Mouse (Mus musculus): ENCODE measurements around the gene Glb1l. TPM values are rescaled to one million over a fixed set of nuclear protein-coding genes. Genes with fewer than 3 reads are reported as not detected.

Glb1l gene
- polyA plus RNA-seq (2012; ENCODE audit: insufficient read depth, insufficient read length, missing spikeins) = 27.1 and 28.0 TPM in 2 replicates

DNA sequence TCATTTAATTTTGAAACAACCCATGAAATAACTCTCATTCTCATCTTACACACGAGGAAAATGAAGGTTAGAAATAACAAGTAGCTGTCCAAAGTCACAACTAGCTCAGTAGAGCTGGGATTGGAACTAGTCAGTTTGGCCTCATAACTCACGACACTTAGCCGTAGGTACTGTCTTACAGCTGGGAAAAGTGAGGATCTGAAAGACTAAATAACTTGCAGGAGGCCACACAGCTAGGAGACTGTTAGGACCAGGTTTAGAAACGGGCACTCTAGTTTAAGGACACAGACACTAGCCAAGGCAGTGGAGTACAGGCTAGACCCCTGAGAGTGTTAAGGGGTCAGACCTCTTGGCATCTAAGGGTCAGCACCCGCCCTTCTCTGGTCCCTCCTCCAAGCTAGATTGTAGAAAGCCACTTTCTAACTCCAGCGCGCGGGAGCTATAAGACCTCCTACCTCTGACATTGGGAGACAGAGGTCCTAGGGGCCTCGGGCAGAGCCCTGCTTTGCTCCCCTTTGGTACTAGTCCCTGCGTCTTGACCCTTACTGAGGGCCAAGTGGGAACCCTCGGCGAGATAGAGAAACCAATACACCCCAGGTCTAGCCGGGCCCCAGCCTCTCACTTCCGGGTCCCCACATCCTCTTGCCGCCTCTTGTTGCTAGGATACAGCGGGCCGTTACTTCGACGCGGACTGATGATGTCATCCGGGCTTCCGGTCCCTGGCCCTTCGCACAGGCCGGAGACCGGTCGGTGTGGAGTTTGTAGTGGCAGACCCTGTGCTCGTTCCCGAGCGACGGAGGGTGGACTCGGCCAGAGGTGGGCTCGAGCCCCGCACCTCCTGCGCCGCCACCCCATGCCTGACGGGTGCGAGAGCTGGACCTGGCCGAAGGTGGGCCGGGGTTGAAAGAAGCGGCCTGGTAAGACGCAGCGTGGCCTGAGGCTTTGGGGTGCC, at the start of gene Glb1l, which contains the start of gene Stk16:
TSS of gene Glb1l (minus strand) at position 678 of the 952 bp plus-strand sequence.
TSS of gene Stk16 (plus strand) at position 703 of the 952 bp plus-strand sequence.
- Histone ChIP-seq H3K27ac (ENCODE audit: insufficient read depth, low read depth, low read length) (no peak within 1 kb of the TSS), H3K4me3 (ENCODE audit: insufficient read depth, low read length) (peak within 1 kb of the TSS; percentile 96), H3K4me1 (ENCODE audit: control insufficient read depth, insufficient read depth, low read length) (peaks cover 40% of the 10 kb centered on the region)
- TF ChIP-seq POLR2A (IDR thresholded peaks at IDR 0.05; ENCODE audit: borderline replicate concordance, low read depth, low read length) (no peak), CTCF (IDR thresholded peaks at IDR 0.05; ENCODE audit: low read depth, low read length) (no peak)

DNA sequence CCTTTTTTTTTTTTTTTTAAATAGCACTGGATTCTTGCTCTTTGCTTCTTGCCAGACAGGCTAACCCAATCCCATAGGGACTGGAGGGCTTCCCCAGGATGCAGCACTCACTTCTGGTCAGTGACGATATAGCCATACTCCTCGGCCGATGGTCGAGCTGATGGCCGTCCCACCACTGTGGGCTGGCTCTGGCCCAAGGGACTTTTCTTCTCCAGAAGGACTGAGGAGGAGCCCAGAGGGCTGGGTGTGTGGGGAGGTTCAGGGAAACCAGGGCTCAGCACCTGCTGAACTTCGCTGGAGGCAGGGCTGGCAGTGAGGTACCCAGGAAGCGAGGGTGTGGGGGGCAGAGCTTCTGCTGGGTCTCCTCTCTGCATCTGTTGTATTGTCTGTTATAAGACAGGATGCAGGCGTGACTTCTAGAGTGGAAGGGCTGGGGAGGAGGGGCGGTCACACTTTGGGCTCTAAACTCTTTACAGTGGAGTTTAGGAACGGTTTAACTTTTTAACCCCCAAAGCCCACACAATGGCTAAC, 45.0 kb upstream of the Glb1l start:
- H3K4me3 ChIP-seq (ENCODE audit: insufficient read depth, low read length) = no peak overlapping the region
- TF ChIP-seq POLR2A (IDR thresholded peaks at IDR 0.05; ENCODE audit: borderline replicate concordance, low read depth, low read length) (no peak), CTCF (IDR thresholded peaks at IDR 0.05; ENCODE audit: low read depth, low read length) (no peak)
- H3K27ac ChIP-seq (ENCODE audit: insufficient read depth, low read depth, low read length) = no peak overlapping the region
- H3K4me1 ChIP-seq (ENCODE audit: control insufficient read depth, insufficient read depth, low read length) = peaks cover 3% of the 10 kb centered on the region

DNA sequence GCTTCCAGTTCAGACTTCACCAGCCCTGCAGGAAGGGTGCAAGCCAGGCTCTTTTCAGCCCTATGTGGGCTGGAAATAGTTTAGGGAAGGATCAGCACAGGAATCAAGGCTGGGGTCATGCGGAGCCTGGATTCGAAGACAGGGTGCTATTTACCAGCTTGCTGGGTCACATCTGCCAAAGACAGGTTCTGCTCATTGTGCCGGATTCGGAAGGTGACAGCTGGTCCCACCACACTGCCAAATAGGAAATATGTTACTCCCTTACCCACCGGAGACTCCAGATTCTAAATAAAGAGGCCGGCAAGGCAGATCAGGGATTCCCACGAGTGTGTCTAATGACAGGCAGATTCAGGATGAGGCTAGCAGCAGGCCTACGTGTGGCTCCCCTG, 44.0 kb upstream of the Glb1l start:
- H3K4me1 ChIP-seq (ENCODE audit: control insufficient read depth, insufficient read depth, low read length) = peaks cover 3% of the 10 kb centered on the region

DNA sequence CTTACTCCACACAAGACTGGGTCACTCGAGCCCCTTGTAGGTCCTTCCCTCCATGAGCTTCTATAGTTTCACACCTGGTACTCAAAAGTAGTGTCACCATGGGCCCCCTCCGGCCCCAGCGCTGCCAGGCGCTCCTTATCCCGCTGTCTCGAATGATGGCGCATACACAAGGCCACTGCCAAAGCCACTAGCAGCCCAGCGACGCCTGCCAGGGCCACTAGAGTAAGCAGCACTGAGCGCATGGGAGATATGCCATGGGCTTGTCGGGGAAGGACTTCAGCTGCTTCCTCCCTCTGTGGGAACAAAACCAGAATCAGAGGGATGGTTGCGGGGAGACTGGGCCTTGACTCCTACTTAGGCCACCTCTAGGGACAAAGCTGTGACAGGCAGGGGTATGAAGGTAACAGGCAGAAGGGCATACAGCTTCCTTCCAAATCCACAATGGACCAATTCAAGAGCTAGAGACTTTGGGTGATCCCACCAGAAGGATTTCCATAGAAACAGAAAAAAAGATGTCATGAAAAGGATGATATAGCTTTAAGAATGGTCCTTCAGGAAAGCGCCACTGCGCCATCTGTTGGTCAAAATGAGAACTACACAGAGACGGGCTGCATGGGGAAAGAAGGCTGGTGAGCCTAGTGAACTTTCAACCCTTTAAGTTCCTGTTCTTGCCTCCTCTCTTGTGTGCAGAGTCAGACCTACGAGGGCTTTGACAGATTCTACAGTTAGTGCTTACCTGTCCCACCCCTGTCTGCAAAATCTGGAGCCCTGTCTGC, 43.4 kb upstream of the Glb1l start:
- H3K27ac ChIP-seq (ENCODE audit: insufficient read depth, low read depth, low read length) = no peak overlapping the region
- H3K4me3 ChIP-seq (ENCODE audit: insufficient read depth, low read length) = no peak overlapping the region
- H3K4me1 ChIP-seq (ENCODE audit: control insufficient read depth, insufficient read depth, low read length) = peaks cover 5% of the 10 kb centered on the region
- TF ChIP-seq POLR2A (IDR thresholded peaks at IDR 0.05; ENCODE audit: borderline replicate concordance, low read depth, low read length) (no peak), CTCF (IDR thresholded peaks at IDR 0.05; ENCODE audit: low read depth, low read length) (peak; percentile 51; the same call in 1 of the 2 replicates)

More for the DNA sequence above, 44.0 kb upstream of the Glb1l start:
- Histone ChIP-seq H3K27ac (ENCODE audit: insufficient read depth, low read depth, low read length) (no peak overlapping the region), H3K4me3 (ENCODE audit: insufficient read depth, low read length) (no peak overlapping the region)
- TF ChIP-seq POLR2A (IDR thresholded peaks at IDR 0.05; ENCODE audit: borderline replicate concordance, low read depth, low read length) (no peak), CTCF (IDR thresholded peaks at IDR 0.05; ENCODE audit: low read depth, low read length) (0 out of 2 replicates have a peak, but pooled peaks have one; percentile 4)

DNA sequence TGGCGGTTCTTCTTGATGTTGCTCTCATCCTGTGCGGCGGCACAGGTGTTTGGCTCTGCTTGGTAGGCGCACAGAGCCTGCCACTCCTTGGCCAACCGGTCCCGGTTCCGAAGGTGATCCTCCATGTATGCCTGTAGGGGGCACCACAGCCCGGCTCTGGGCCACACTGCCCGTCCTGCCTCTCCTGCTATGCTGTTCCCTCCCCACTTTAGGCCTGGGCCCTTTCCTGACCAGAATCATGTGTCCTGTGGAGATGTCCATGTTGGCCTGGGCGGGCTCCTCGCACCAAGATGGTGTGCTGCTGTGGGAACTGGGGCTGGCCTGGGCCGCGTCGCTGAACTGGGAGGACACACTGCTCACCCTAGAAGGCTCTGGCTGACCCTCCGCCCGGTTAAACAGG, 42.4 kb upstream of the Glb1l start:
- Histone ChIP-seq H3K27ac (ENCODE audit: insufficient read depth, low read depth, low read length) (no peak overlapping the region), H3K4me3 (ENCODE audit: insufficient read depth, low read length) (no peak overlapping the region), H3K4me1 (ENCODE audit: control insufficient read depth, insufficient read depth, low read length) (peaks cover 13% of the 10 kb centered on the region)
- TF ChIP-seq CTCF (IDR thresholded peaks at IDR 0.05; ENCODE audit: low read depth, low read length) (no peak), POLR2A (IDR thresholded peaks at IDR 0.05; ENCODE audit: borderline replicate concordance, low read depth, low read length) (no peak)

DNA sequence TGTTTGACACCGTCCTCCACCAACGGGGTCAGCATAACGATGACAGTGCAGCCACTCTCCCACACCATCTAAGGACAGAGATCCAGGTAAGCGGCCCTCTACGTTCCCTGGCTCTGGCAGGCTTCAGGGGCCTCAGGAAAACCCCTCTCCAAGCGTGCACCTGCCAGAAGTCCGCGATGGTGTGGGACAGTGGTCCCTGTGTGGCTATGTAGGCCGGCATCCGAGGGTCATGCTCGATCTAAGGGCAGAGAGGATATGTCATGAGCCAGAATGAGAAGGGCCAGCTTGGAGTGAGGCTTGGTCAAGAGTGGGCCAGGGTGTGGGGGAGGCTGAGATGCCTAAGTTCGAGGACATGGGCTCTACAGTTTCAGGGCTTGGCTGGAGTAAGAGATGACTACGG, 41.7 kb upstream of the Glb1l start:
- no peak overlapping the region for H3K27ac ChIP-seq (ENCODE audit: insufficient read depth, low read depth, low read length)
- no peak overlapping the region for H3K4me3 ChIP-seq (ENCODE audit: insufficient read depth, low read length)
- peaks cover 15% of the 10 kb centered on the region for H3K4me1 ChIP-seq (ENCODE audit: control insufficient read depth, insufficient read depth, low read length)
- TF ChIP-seq POLR2A (IDR thresholded peaks at IDR 0.05; ENCODE audit: borderline replicate concordance, low read depth, low read length) (no peak), CTCF (IDR thresholded peaks at IDR 0.05; ENCODE audit: low read depth, low read length) (no peak)

DNA sequence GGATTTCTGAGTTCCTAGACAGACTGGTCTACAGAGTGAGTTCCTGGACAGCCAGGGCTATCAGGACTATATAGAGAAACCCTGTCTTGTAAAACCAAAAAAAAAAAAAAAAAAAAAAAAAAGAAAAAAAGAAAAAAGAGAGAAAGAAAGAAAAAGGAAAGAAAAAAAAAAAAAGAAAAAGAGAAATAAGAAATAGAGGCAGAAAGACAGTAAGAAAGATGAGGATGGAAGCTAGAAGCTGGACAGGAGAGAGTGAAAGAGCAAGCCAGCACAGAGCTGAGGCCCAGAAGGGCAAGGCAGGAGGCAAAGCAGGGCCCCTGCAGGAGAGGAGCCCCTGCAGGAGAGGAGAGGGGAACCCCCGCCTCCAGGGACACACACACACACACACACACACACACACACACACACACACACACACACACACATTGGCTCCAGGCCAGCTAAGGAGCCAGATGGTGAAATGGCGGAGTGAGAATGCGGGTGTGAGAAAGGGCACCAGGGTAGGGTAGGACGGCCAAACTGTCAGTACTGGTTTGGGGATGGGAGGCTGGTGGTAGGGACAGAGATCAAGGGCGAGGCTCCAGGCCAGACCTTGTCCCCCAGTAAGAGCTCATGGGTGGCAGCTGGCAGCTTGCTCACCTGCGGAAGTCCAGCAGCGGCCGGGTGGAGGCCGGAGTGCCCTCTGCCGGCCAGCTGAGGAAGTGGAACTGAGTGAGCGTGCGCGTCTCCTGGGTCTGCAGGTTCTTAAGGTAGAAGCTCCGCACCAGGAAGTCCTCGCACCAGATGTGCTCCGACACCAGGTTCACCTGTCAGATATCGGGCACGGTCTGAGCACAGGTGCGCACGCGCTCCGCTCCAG, 40.7 kb upstream of the Glb1l start:
- Histone ChIP-seq H3K4me1 (ENCODE audit: control insufficient read depth, insufficient read depth, low read length) (peaks cover 15% of the 10 kb centered on the region), H3K27ac (ENCODE audit: insufficient read depth, low read depth, low read length) (no peak overlapping the region), H3K4me3 (ENCODE audit: insufficient read depth, low read length) (no peak overlapping the region)
- TF ChIP-seq CTCF (IDR thresholded peaks at IDR 0.05; ENCODE audit: low read depth, low read length) (peak; percentile 94), POLR2A (IDR thresholded peaks at IDR 0.05; ENCODE audit: borderline replicate concordance, low read depth, low read length) (no peak)

DNA sequence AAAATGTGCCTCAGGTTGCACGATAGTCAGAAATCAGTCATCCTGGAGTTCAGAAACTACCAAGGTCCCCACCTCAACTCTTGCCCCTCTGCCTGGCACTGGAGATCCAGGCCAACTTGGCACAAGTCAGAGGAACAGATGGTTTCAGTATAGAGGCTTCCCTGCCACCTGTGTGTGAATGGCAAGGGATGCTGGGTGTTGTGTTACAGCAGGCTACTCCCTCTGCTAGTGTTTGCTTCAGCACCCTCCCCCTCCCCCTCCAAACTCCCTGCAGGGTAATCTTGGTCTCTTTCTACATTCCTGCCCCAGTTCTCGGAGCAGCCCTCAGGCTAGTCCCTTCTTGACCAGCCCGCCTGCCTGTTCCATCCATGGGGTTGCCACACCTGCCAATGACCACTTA, 39.9 kb upstream of the Glb1l start:
- TF ChIP-seq CTCF (IDR thresholded peaks at IDR 0.05; ENCODE audit: low read depth, low read length) (no peak), POLR2A (IDR thresholded peaks at IDR 0.05; ENCODE audit: borderline replicate concordance, low read depth, low read length) (no peak)
- Histone ChIP-seq H3K4me1 (ENCODE audit: control insufficient read depth, insufficient read depth, low read length) (peaks cover 15% of the 10 kb centered on the region), H3K4me3 (ENCODE audit: insufficient read depth, low read length) (no peak overlapping the region), H3K27ac (ENCODE audit: insufficient read depth, low read depth, low read length) (no peak overlapping the region)

All from bone marrow macrophage, adult 2 months (primary cell).